Mouse (Mus musculus): ENCODE data around the gene Sycp3. TPM values are rescaled to one million over a fixed set of nuclear protein-coding genes. Genes with fewer than 3 reads are reported as not detected.

The Sycp3 gene
- total RNA-seq, 1 experiment = 7.3 TPM

GRCm38 (mm10) chr10:88501886-88502765, 42.8 kb downstream of the Sycp3 start:
- H3K36me3 ChIP-seq (ENCODE audit: control insufficient read depth, insufficient read depth, low read length, poor library complexity, severe bottlenecking) = no peaks in the 10 kb centered on the region
- no peak for DNase-seq (ENCODE audit: low read depth, low spot score)
- H3K4me1 ChIP-seq (ENCODE audit: control insufficient read depth in 2 of 2, insufficient read depth in 2 of 2, low read length in 2 of 2, poor library complexity in 1 of 2) = peaks cover 4 to 6% of the 10 kb centered on the region in 2 experiments; a peak in 1 of 4 replicates
- no peak for TF ChIP-seq MAFK (IDR thresholded peaks at IDR 0.05; ENCODE audit: insufficient read depth, low read depth, low read length)
- no peak overlapping the region for H3K4me3 ChIP-seq (ENCODE audit: insufficient read depth in 1 of 2, low read depth in 1 of 2, low read length in 2 of 2, poor library complexity in 1 of 2, severe bottlenecking in 1 of 2)
- in situ Hi-C loops (cut with MboI; ENCODE audit: low sequenced_read_pairs in 2 of 2, unreplicated experiment in 2 of 2) = no loop called here
- no peaks in the 10 kb centered on the region for H3K9me3 ChIP-seq (ENCODE audit: control insufficient read depth, insufficient read depth, low read depth, low read length)
- no peak overlapping the region for H3K27ac ChIP-seq (ENCODE audit: insufficient read depth, low read depth, low read length, poor library complexity, severe bottlenecking)
- H3K9ac ChIP-seq (ENCODE audit: insufficient read depth, low read depth, low read length, poor library complexity, severe bottlenecking) = no peak overlapping the region

- H3K4me1 ChIP-seq (ENCODE audit: control insufficient read depth in 2 of 2, insufficient read depth in 2 of 2, low read length in 2 of 2, poor library complexity in 1 of 2) = peaks cover 2 to 6% of the 10 kb centered on the region in 2 experiments; a peak in 1 of 4 replicates
- no peaks in the 10 kb centered on the region for H3K9me3 ChIP-seq (ENCODE audit: control insufficient read depth, insufficient read depth, low read depth, low read length)
- H3K27ac ChIP-seq (ENCODE audit: insufficient read depth, low read depth, low read length, poor library complexity, severe bottlenecking) = no peak overlapping the region
- no peak for TF ChIP-seq MAFK (IDR thresholded peaks at IDR 0.05; ENCODE audit: insufficient read depth, low read depth, low read length)
- no peak for TF ChIP-seq ZC3H11A (IDR thresholded peaks at IDR 0.05; ENCODE audit: borderline replicate concordance, low read depth, low read length)
- no peak for TF ChIP-seq CHD2 (IDR thresholded peaks at IDR 0.05; ENCODE audit: low read depth, low read length)
- no peak for TF ChIP-seq ZNF384 (IDR thresholded peaks at IDR 0.05; ENCODE audit: low read depth, low read length)
- no peak for TF ChIP-seq HCFC1 (IDR thresholded peaks at IDR 0.05; ENCODE audit: borderline replicate concordance, insufficient read depth, low read length)
- in situ Hi-C loops (cut with MboI; ENCODE audit: low sequenced_read_pairs in 2 of 2, unreplicated experiment in 2 of 2) = no loop called here
- H3K36me3 ChIP-seq (ENCODE audit: control insufficient read depth, insufficient read depth, low read length, poor library complexity, severe bottlenecking) = no peaks in the 10 kb centered on the region
- peak overlapping the region; percentile 77 for H3K9ac ChIP-seq (ENCODE audit: insufficient read depth, low read depth, low read length, poor library complexity, severe bottlenecking)
- H3K4me3 ChIP-seq (ENCODE audit: insufficient read depth in 1 of 2, low read depth in 1 of 2, low read length in 2 of 2, poor library complexity in 1 of 2, severe bottlenecking in 1 of 2) = peak overlapping the region; percentile 75 to 77
- DNase-seq (ENCODE audit: low read depth, low spot score) = no peak
Measured at GRCm38 (mm10) chr10:88502919-88503318, 43.5 kb downstream of the Sycp3 start.

- in situ Hi-C loops (cut with MboI; ENCODE audit: low sequenced_read_pairs in 2 of 2, unreplicated experiment in 2 of 2) = no loop called here
- peak; percentile 70 for DNase-seq (ENCODE audit: low read depth, low spot score)
- peaks cover 2 to 6% of the 10 kb centered on the region in 2 experiments; a peak in 1 of 4 replicates for H3K4me1 ChIP-seq (ENCODE audit: control insufficient read depth in 2 of 2, insufficient read depth in 2 of 2, low read length in 2 of 2, poor library complexity in 1 of 2)
- peak within 1 kb of the TSS; percentile 77 for H3K9ac ChIP-seq (ENCODE audit: insufficient read depth, low read depth, low read length, poor library complexity, severe bottlenecking)
- TF ChIP-seq MAFK (IDR thresholded peaks at IDR 0.05; ENCODE audit: insufficient read depth, low read depth, low read length) (no peak), ZNF384 (IDR thresholded peaks at IDR 0.05; ENCODE audit: low read depth, low read length) (no peak), CHD2 (IDR thresholded peaks at IDR 0.05; ENCODE audit: low read depth, low read length) (no peak), ZC3H11A (IDR thresholded peaks at IDR 0.05; ENCODE audit: borderline replicate concordance, low read depth, low read length) (no peak), HCFC1 (IDR thresholded peaks at IDR 0.05; ENCODE audit: borderline replicate concordance, insufficient read depth, low read length) (no peak)
- H3K27ac ChIP-seq (ENCODE audit: insufficient read depth, low read depth, low read length, poor library complexity, severe bottlenecking) = no peak within 1 kb of the TSS
- H3K9me3 ChIP-seq (ENCODE audit: control insufficient read depth, insufficient read depth, low read depth, low read length) = no peaks in the 10 kb centered on the region
- H3K4me3 ChIP-seq (ENCODE audit: insufficient read depth in 1 of 2, low read depth in 1 of 2, low read length in 2 of 2, poor library complexity in 1 of 2, severe bottlenecking in 1 of 2) = peak within 1 kb of the TSS; percentile 75 to 77
- no peaks in the 10 kb centered on the region for H3K36me3 ChIP-seq (ENCODE audit: control insufficient read depth, insufficient read depth, low read length, poor library complexity, severe bottlenecking)
Measured at GRCm38 (mm10) chr10:88503421-88504314, 44.3 kb downstream of the Sycp3 start, which contains the start of gene Chpt1. Gene Chpt1, minus strand, starts transcription at chr10:88504073.

- TF ChIP-seq ZC3H11A (IDR thresholded peaks at IDR 0.05; ENCODE audit: borderline replicate concordance, low read depth, low read length) = no peak
- no peak for TF ChIP-seq HCFC1 (IDR thresholded peaks at IDR 0.05; ENCODE audit: borderline replicate concordance, insufficient read depth, low read length)
- TF ChIP-seq CHD2 (IDR thresholded peaks at IDR 0.05; ENCODE audit: low read depth, low read length) = no peak
- no peak for TF ChIP-seq MAFK (IDR thresholded peaks at IDR 0.05; ENCODE audit: insufficient read depth, low read depth, low read length)
- TF ChIP-seq ZNF384 (IDR thresholded peaks at IDR 0.05; ENCODE audit: low read depth, low read length) = no peak
- no peaks in the 10 kb centered on the region for H3K36me3 ChIP-seq (ENCODE audit: control insufficient read depth, insufficient read depth, low read length, poor library complexity, severe bottlenecking)
- H3K4me1 ChIP-seq (ENCODE audit: control insufficient read depth in 2 of 2, insufficient read depth in 2 of 2, low read length in 2 of 2, poor library complexity in 1 of 2) = peaks cover 2 to 6% of the 10 kb centered on the region in 2 experiments; a peak in 1 of 4 replicates
- DNase-seq (ENCODE audit: low read depth, low spot score) = no peak
- in situ Hi-C loops (cut with MboI; ENCODE audit: low sequenced_read_pairs in 2 of 2, unreplicated experiment in 2 of 2) = no loop called here
- no peaks in the 10 kb centered on the region for H3K9me3 ChIP-seq (ENCODE audit: control insufficient read depth, insufficient read depth, low read depth, low read length)
- H3K9ac ChIP-seq (ENCODE audit: insufficient read depth, low read depth, low read length, poor library complexity, severe bottlenecking) = no peak overlapping the region
- H3K4me3 ChIP-seq (ENCODE audit: insufficient read depth in 1 of 2, low read depth in 1 of 2, low read length in 2 of 2, poor library complexity in 1 of 2, severe bottlenecking in 1 of 2) = peak overlapping the region in 1 of 2 experiments; percentile 43; a peak in 2 of 4 replicates
- no peak overlapping the region for H3K27ac ChIP-seq (ENCODE audit: insufficient read depth, low read depth, low read length, poor library complexity, severe bottlenecking)
Measured at GRCm38 (mm10) chr10:88504481-88504880, 45.1 kb downstream of the Sycp3 start.

Data from ES-E14 (cell line).